ENCODE assay signal across 21 mouse cellular contexts in genomic region chr1:184550491-184550890, GRCm38 (mm10).
DNase-seq lines count a peak whose midpoint lies in the region; ATAC-seq and TF ChIP-seq lines count a peak whose summit lies in the region.
"Had no signal": no experiment of that assay in that cellular context is flagged by ENCODE, and none has a peak within 500 bp of the region (broad histone marks: within the 10 kb centered on the region; RNA-seq: fewer than 3 reads in every experiment).

No protein-coding gene starts in this region.

- ATAC-seq in heart, embryonic 11.5 days (replicated peaks; ENCODE audit: insufficient number of reproducible peaks, low FRiP score, low TSS enrichment), result no peak
- ATAC-seq in lung, embryonic 14.5 days (ENCODE audit: insufficient read depth), result no peak
- ATAC-seq: activated CD4-positive, CD25-positive, alpha-beta regulatory T cell, adult 4 months; CD4-positive, CD25-positive, alpha-beta regulatory T cell, adult 4 months; Patski had no signal

- 69% methylated on average over 2 of the region's 2 CpGs for WGBS in heart, embryonic 11.5 days (ENCODE audit: insufficient replicate concordance)
- WGBS in heart, embryonic 10.5 days, result 77% methylated on average over 2 of the region's 2 CpGs
- 58% methylated on average over 2 of the region's 2 CpGs for WGBS in lung, embryonic 14.5 days

- no peak overlapping the region for H3K4me2 ChIP-seq in heart, embryonic 11.5 days
- H3K4me2 ChIP-seq in lung, embryonic 14.5 days, result no peak overlapping the region

- intact Hi-C loops in heart, postnatal 14 days (cut with DNase I), result no loop called here

- H3K9me3 ChIP-seq in heart, embryonic 11.5 days (replicated peaks; ENCODE audit: control insufficient read depth, low read length), result no peaks in the 10 kb centered on the region
- no peaks in the 10 kb centered on the region for H3K9me3 ChIP-seq in heart, embryonic 10.5 days
- no peaks in the 10 kb centered on the region for H3K9me3 ChIP-seq in lung, embryonic 14.5 days (ENCODE audit: low read depth, low read length)
- H3K9me3 ChIP-seq: G1E had no signal

- no peak overlapping the region for H3K9ac ChIP-seq in heart, embryonic 11.5 days (ENCODE audit: low read depth, low read length)
- H3K9ac ChIP-seq in lung, embryonic 14.5 days, result no peak overlapping the region

- H3K4me3 ChIP-seq in heart, embryonic 11.5 days (ENCODE audit: low read depth, low read length), result no peak overlapping the region
- no peak overlapping the region for H3K4me3 ChIP-seq in heart, embryonic 10.5 days
- H3K4me3 ChIP-seq in lung, embryonic 14.5 days (ENCODE audit: low read depth, low read length), result no peak overlapping the region

- no peak for TF ChIP-seq CTCF in lung, embryonic 14.5 days (IDR thresholded peaks at IDR 0.05; ENCODE audit: low read depth)

- H3K4me1 ChIP-seq in heart, embryonic 11.5 days (ENCODE audit: control insufficient read depth, insufficient read depth, low read length), result no peaks in the 10 kb centered on the region
- no peaks in the 10 kb centered on the region for H3K4me1 ChIP-seq in heart, embryonic 10.5 days
- H3K4me1 ChIP-seq in lung, embryonic 14.5 days (ENCODE audit: insufficient read depth), result no peaks in the 10 kb centered on the region; the same call in 1 of the 2 replicates

- no peak overlapping the region for H3K27ac ChIP-seq in heart, embryonic 11.5 days (ENCODE audit: low read depth, low read length)
- H3K27ac ChIP-seq in heart, embryonic 10.5 days, result no peak overlapping the region
- no peak overlapping the region for H3K27ac ChIP-seq in lung, embryonic 14.5 days (ENCODE audit: low read depth)

- H3K27me3 ChIP-seq in heart, embryonic 11.5 days (ENCODE audit: control insufficient read depth, insufficient read depth, low read length), result 0 out of 2 replicates have a peak, but pooled peaks cover 3% of the 10 kb centered on the region
- no peaks in the 10 kb centered on the region for H3K27me3 ChIP-seq in heart, embryonic 10.5 days (ENCODE audit: insufficient read depth, poor library complexity, severe bottlenecking)
- no peaks in the 10 kb centered on the region for H3K27me3 ChIP-seq in lung, embryonic 14.5 days (ENCODE audit: insufficient read depth, low read length)
- H3K27me3 ChIP-seq: CH12.LX had no signal

- DNase-seq in heart, adult 11 months, result peak; percentile 52
- DNase-seq in heart, embryonic 10.5 days (ENCODE audit: low spot score), result peak; percentile 17
- DNase-seq in heart, postnatal 14 days, result no peak
- DNase-seq in lung, embryonic 14.5 days, result peak; percentile 53
- DNase-seq in lung, postnatal 4 days, result no peak
- DNase-seq: adrenal gland, adult 2 months; adrenal gland, adult 8-10 months; adrenal gland, postnatal 10 days; adrenal gland, postnatal 14 days; adrenal gland, postnatal 25 days; adrenal gland, postnatal 36 days; B cell, adult 2 months; cerebellum, adult 11 months; cerebellum, adult 11-12 months; cerebellum, adult 18-20 months had no signal

- H3K36me3 ChIP-seq in heart, embryonic 11.5 days (ENCODE audit: control insufficient read depth, insufficient read depth, low read length), result no peaks in the 10 kb centered on the region
- no peaks in the 10 kb centered on the region for H3K36me3 ChIP-seq in heart, embryonic 10.5 days
- H3K36me3 ChIP-seq in lung, embryonic 14.5 days (ENCODE audit: insufficient read depth), result no peaks in the 10 kb centered on the region
- H3K36me3 ChIP-seq: G1E had no signal

Comparison
In these comparisons a context has a peak if more than half of its experiments do, and no peak if none do; other contexts are left out.
1. DNase-seq: peak in heart, adult 11 months (single experiment), heart, embryonic 10.5 days (single experiment) and lung, embryonic 14.5 days (single experiment); none in heart, postnatal 14 days (0 of 2) and lung, postnatal 4 days (0 of 2).